Mouse (Mus musculus) adrenal gland, postnatal 36 days (tissue): ENCODE measurements around the gene H2afy2. TPM values are rescaled to one million over a fixed set of nuclear protein-coding genes. Genes with fewer than 3 reads are reported as not detected.

Source experiments
- microRNA-seq: library from miRNA; unstranded; fragments of <30 nt; microRNA quantifications from one replicate; pipeline ENCODE4 v1.2.0, GENCODE M21; 2021
- total RNA-seq, 2 experiments: library from RNA; stranded (reverse); gene quantifications; 2 replicates each; pipeline ENCODE4 v1.2.3; 2021

The H2afy2 gene
- total RNA-seq, 2 experiments from 2014 or later, result 9.1 to 9.4 TPM

Small RNA genes within 50 kb of the gene (microRNA-seq; reads per million reads assigned to microRNA genes)
- not detected for gene Mir5108

Other genes with a start within 250 kb of the H2afy2 start
- gene Npffr1, start 188.7 kb downstream of the H2afy2 start, total RNA-seq, result under 1 TPM; 0.26 to 0.33 TPM
- 100 to 1,000 TPM; 133 to 148 TPM for gene Ppa1, start 135.6 kb downstream of the H2afy2 start, total RNA-seq
- gene Sar1a, start 103.8 kb downstream of the H2afy2 start, total RNA-seq, result 100 to 1,000 TPM; 198 to 208 TPM
- gene Tysnd1, start 88.6 kb downstream of the H2afy2 start, total RNA-seq, result 100 to 1,000 TPM in 1 of 2 experiments, 10 to 100 TPM in 1; 66.4 to 113 TPM
- 100 to 1,000 TPM; 187 to 377 TPM for gene Aifm2, start 68.9 kb downstream of the H2afy2 start, total RNA-seq
- gene Col13a1, start 195.0 kb upstream of the H2afy2 start, total RNA-seq, result 10 to 100 TPM in 1 of 2 experiments, 1 to 10 TPM in 1; 5.3 to 11.1 TPM